Mouse (Mus musculus) ES-E14 (cell line): ENCODE measurements at regions not wholly inside any gene's neighbourhood (a gene's known extent, or its start where the extent isn't known, plus 50 kb on each side); places are given as distances from the start of the nearest gene placed in this dataset.

Source experiments
- HCFC1 ChIP-seq: IDR thresholded peaks from 2 replicates; pipeline ENCODE4 v1.6.1; 2012; ENCODE audit warnings: low read length, inconsistent platforms, borderline replicate concordance; ENCODE audit not compliant: insufficient read depth
- MAFK ChIP-seq: IDR thresholded peaks from 2 replicates; pipeline ENCODE4 v1.6.1; 2014; ENCODE audit warnings: mild to moderate bottlenecking, low read depth, low read length, inconsistent platforms; ENCODE audit not compliant: insufficient read depth
- ZC3H11A ChIP-seq: IDR thresholded peaks from 2 replicates; pipeline ENCODE4 v1.6.1; 2012; ENCODE audit warnings: low read depth, mild to moderate bottlenecking, inconsistent platforms, low read length, borderline replicate concordance
- ZNF384 ChIP-seq: IDR thresholded peaks from 2 replicates; pipeline ENCODE4 v1.6.1; 2012; ENCODE audit warnings: low read depth, low read length, inconsistent platforms

DNA sequence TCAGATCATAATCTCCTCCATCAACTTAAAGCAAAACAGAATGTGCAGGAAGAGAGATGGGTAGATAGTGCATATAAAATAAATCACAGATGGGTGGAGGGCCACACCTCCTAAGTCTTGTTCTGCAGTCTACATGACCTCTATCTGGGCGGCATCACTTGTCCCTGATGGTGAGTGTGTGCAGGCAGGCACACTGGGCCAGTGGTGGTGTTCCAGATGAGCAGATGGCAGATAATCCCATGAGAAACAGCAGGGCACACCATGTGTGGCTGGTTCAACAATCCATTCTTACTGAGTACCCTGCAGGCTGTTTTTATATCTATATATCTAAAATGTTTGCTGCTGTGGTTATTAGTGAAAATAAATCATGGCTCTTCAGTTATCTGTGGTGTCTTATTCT lies 224.9 kb upstream of the Dnajc24 start:
- TF ChIP-seq HCFC1: no peak
- TF ChIP-seq ZC3H11A: no peak
- TF ChIP-seq ZNF384: no peak
- no peak for TF ChIP-seq MAFK
